Comparison of ENCODE assay signal across 8 mouse cellular contexts in the genomic region with DNA sequence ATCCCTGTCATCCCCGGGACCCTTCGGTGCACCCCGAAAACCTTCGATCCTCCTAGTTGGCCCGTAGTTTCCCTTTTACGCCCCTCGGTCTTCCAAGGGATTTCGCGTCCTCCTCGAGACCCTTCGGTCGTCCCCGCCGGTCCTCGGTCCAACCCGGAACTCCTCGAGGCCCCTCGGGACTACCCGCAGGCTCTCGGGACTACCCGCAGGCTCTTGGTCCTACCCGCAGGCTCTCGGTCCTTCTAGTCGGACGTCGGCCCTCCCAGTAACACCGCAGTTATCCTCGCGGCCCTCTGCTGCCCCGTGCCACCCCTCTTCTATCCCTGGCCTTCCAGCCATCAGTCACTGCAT. TPM values are rescaled to one million over a fixed set of nuclear protein-coding genes. Genes with fewer than 3 reads are reported as not detected.
DNase-seq lines count a peak whose midpoint lies in the region; ATAC-seq lines count a peak whose summit lies in the region.

No protein-coding gene starts in this region.

- H3K27ac ChIP-seq in brown adipose tissue, adult 24 weeks (replicated peaks; ENCODE audit: low read depth, low read length): peak overlapping the region; percentile 60; the same call in 1 of the 2 replicates
- H3K27ac ChIP-seq in kidney, embryonic 14.5 days (ENCODE audit: low read depth, low read length): no peak overlapping the region; the same call in 1 of the 2 replicates

- peaks cover 5% of the 10 kb centered on the region for H3K4me1 ChIP-seq in brown adipose tissue, adult 24 weeks (ENCODE audit: control insufficient read depth, insufficient read depth, insufficient read length, low read length)
- peaks cover 6% of the 10 kb centered on the region; the same call in 1 of the 2 replicates for H3K4me1 ChIP-seq in kidney, embryonic 14.5 days (ENCODE audit: control insufficient read depth, insufficient read depth, low read length)

- peak; percentile 43 for ATAC-seq in kidney, embryonic 14.5 days (ENCODE audit: low FRiP score, low TSS enrichment)

- DNase-seq in right cerebral cortex, adult 18-20 months: peak; percentile 9
- DNase-seq in right cerebral cortex, postnatal 36 days (ENCODE audit: low spot score in 2 of 2): no peak
- DNase-seq in gastrocnemius, postnatal 10 days: peak; percentile 28
- peak; percentile 4 for DNase-seq in lung, postnatal 25 days (ENCODE audit: low spot score)
- DNase-seq in right cerebral cortex, postnatal 4 days: peak; percentile 41
- DNase-seq in layer of hippocampus, adult 9-11 months: no peak

- peaks cover 38% of the 10 kb centered on the region for H3K36me3 ChIP-seq in kidney, embryonic 14.5 days (ENCODE audit: control insufficient read depth, insufficient read depth, low read length)

- peak overlapping the region; percentile 98 for H3K4me3 ChIP-seq in brown adipose tissue, adult 24 weeks (ENCODE audit: insufficient read depth, low read depth, low read length)
- H3K4me3 ChIP-seq in kidney, embryonic 14.5 days (ENCODE audit: low read length): peak overlapping the region; percentile 96

- H3K9me3 ChIP-seq in kidney, embryonic 14.5 days (ENCODE audit: control insufficient read depth, low read length): no peaks in the 10 kb centered on the region; the same call in 1 of the 2 replicates

- WGBS in kidney, embryonic 14.5 days: under 1% methylated on average over 30 of the region's 30 CpGs

- H3K27me3 ChIP-seq in kidney, embryonic 14.5 days (ENCODE audit: control insufficient read depth, insufficient read depth, low read length): no peaks in the 10 kb centered on the region

- H3K4me2 ChIP-seq in kidney, embryonic 14.5 days (replicated peaks; ENCODE audit: low read depth, low read length): peak overlapping the region; percentile 91

- H3K9ac ChIP-seq in kidney, embryonic 14.5 days (ENCODE audit: low read depth, low read length): peak overlapping the region; percentile 93

RNA-seq across cellular contexts. Expression of gene Sin3b, which starts 0.5 kb away (rescaled TPM):
- polyA plus RNA-seq in brown adipose tissue, adult 24 weeks (2012; ENCODE audit: insufficient read depth, insufficient read length, missing spikeins): 71.7 and 88.8 TPM in 2 replicates
- total RNA-seq in gastrocnemius, postnatal 10 days (2021): 10 to 100 TPM; 78.2 to 80.8 TPM
- 165 and 182 TPM in 2 replicates for polyA plus RNA-seq in kidney, embryonic 14.5 days (2014; fragmentation: Nextera tagmentation; extraction: Ambion mirVana)

RNA-seq across cellular contexts. Expression of gene F2rl3, which starts 38.1 kb away (rescaled TPM):
- 0.59 and 0.88 TPM in 2 replicates for polyA plus RNA-seq in brown adipose tissue, adult 24 weeks (2012; ENCODE audit: insufficient read depth, insufficient read length, missing spikeins)
- 1 to 10 TPM; 1.9 to 3.2 TPM for total RNA-seq in gastrocnemius, postnatal 10 days (2021)
- polyA plus RNA-seq in kidney, embryonic 14.5 days (2014; fragmentation: Nextera tagmentation; extraction: Ambion mirVana): 3.3 and 3.7 TPM in 2 replicates

Comparison
In these comparisons a context has a peak if more than half of its experiments do, and no peak if none do; other contexts are left out.
1. DNase-seq: peak in right cerebral cortex, adult 18-20 months (single experiment), gastrocnemius, postnatal 10 days (single experiment), lung, postnatal 25 days (single experiment) and right cerebral cortex, postnatal 4 days (single experiment); none in right cerebral cortex, postnatal 36 days (0 of 2) and layer of hippocampus, adult 9-11 months (single experiment).